Mouse (Mus musculus) splenic B cell, adult 2 months (primary cell): Measurements from ENCODE around the gene Slc39a11.

Experiments
- DNase-seq: peaks from one replicate; pipeline ENCODE4 v3.0.0-alpha.2; 2011; ENCODE audit warnings: low read depth, low spot score
- H3K27me3 ChIP-seq: 2 replicates; pipeline ENCODE4 v1.6.1; 2012; ENCODE audit warnings: mild to moderate bottlenecking, low read length, moderate library complexity, mixed read lengths; ENCODE audit not compliant: control insufficient read depth, poor library complexity, insufficient read depth, severe bottlenecking
- H3K36me3 ChIP-seq: 2 replicates; pipeline ENCODE4 v1.6.1; 2012; ENCODE audit warnings: mild to moderate bottlenecking, low read length, moderate library complexity, mixed read lengths; ENCODE audit not compliant: control insufficient read depth, poor library complexity, insufficient read depth, severe bottlenecking

Gene Slc39a11

DNA sequence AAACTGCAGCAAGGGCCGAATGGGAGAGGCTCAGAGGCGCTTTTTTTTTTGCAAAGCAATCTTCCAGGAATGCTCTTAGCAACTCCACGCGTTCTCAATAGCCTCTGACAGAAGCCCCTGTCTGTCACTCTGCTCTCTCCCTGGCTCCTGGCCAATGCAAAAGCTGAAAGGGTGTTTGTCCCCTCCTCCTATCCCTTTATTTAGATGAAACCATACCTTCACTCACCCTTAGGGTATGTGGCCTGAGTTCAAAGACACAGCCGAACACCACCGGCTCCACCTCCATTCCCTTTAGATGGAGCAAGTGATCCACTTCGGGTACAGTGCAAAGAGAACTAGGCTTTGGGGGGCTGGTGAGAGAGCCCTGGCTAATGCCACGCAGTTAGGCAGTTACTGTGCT lies 387.8 kb downstream of the Slc39a11 start:
- DNase-seq, result no peak
- H3K27me3 ChIP-seq, result no peaks in the 10 kb centered on the region
- no peaks in the 10 kb centered on the region for H3K36me3 ChIP-seq

DNA sequence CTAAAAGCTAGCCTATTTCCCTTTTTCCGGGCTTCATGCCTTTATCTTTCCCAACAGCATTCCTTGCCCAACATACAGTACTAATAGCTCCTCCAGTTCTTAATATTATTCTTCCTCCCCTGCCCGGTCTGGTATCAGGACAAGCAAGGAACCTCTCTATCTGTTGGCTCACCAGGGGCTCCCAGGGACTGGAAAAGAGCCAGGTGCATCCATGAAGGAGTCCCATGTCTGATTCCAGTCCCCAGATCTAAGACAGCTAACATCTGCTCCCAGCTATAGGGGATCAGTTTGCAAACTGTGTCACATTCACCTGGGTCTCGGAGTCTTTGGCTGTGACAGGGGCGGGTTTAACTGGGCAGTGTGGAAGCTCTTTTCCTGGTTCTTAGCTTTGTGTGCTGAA lies 388.5 kb downstream of the Slc39a11 start:
- DNase-seq, result no peak
- Histone ChIP-seq H3K36me3 (no peaks in the 10 kb centered on the region), H3K27me3 (no peaks in the 10 kb centered on the region)

DNA sequence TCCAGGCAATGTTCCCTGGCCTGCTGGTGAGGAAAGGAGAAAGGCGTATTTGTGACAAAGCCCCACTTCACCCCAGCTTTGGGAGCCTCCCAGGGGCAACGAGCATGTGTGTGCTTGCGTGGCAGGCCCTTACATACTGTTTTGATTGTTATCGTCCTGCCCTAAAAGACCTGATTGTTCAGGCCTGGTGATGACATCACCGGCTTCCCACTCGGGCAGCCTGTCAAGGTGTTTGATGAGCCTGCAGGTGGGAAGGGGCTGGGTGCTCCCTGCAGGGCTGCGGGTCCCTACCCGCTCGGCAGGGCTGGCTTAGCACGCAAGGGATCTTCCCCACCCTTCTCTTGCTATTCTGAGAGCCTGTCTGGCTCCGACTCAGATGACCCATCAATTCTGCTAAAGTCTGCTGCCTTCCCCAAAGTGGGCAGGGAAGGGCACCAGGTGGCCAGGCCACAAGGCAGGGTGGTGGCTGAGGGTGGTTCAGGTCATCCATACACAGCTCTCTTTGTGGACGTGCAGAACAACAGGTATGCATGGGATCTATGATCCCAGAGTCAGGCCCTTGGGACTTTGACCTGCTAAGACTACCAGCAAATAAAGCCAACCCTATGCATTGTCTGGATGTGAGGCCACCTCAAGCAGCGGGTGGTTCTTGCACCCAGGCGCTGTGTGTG lies 390.0 kb downstream of the Slc39a11 start:
- H3K27me3 ChIP-seq, result no peaks in the 10 kb centered on the region
- H3K36me3 ChIP-seq, result no peaks in the 10 kb centered on the region
- no peak for DNase-seq

DNA sequence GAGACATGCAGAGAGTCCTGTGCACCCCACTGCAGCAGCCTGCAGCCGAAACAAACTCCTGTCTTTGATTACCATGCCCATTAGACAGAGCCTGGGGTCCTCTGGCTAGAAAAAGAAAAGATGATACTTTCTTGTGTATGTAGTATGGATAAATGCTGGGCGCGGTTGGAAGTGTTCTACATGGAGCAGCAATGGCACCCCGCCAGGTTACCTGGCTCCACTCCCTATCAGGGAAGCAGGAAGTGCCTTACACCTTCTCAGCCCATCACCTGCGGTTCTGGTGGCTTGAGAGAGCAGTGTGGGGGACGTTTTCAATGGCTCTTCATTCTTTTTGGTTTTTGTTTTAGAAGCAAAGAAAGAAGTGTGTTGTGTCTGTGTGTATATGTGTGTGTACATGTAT lies 391.9 kb downstream of the Slc39a11 start:
- H3K27me3 ChIP-seq, result no peaks in the 10 kb centered on the region
- DNase-seq, result no peak
- H3K36me3 ChIP-seq, result no peaks in the 10 kb centered on the region

DNA sequence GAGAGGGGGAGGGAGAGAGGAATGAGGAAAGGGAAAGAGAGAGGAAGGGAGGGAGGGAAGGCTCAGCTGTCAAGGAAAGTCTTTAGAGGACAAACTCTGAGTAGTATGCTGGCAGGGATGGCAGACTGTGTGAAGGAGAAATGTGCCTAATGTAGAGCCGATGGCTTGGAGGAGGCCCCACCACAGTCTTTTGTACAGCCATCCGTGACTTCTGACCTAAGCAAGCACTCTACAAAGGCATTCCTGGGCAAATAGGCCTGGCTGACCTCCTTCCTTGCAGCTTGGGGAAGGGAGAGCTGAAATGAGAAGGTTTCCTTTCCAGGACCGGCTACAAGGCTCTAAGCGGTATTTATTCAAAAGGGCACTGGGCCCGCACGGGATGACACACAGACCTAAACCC lies 395.2 kb downstream of the Slc39a11 start:
- DNase-seq, result no peak
- no peaks in the 10 kb centered on the region for H3K36me3 ChIP-seq
- H3K27me3 ChIP-seq, result no peaks in the 10 kb centered on the region

DNA sequence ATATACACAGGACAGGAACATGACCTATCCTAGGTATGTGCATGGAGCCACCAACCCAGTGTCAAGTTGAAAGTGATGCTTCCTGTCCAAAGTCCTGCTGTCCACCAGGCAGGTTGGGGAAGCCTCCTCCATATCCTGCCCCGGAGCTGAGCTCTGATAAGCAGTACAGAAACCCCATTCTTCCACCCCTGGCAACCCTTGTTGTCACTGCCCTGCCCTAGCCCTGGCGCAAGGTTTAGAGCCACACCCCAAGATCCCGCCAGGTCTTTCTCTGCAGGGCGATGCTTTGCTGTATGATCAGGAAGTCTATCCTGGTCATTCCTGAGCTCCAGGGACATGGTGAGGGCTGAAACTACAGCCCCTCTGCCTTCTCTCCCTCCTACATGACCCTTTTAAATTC lies 396.7 kb downstream of the Slc39a11 start:
- DNase-seq, result no peak
- Histone ChIP-seq H3K27me3 (no peaks in the 10 kb centered on the region), H3K36me3 (no peaks in the 10 kb centered on the region)

DNA sequence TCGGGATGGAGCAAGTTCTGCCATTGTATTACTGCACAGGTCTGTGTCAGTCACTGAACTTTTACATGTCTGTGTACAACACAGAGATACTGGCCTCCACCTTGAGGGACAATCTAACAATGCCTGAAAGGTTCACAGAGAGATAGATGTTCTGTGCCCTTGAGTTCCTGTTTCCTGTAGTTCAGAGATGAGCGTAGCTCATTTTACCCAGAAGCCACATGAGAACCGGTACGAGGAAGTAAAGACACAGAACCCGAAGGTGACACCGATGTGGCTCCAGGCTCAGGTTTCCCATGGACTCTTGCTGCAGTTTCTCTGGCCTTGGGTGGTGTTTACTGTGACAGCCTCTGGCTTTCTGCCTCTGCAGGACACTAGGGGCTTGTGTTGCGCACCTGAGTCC lies 398.7 kb downstream of the Slc39a11 start:
- Histone ChIP-seq H3K27me3 (no peaks in the 10 kb centered on the region), H3K36me3 (no peaks in the 10 kb centered on the region)
- peak; percentile 4 for DNase-seq

DNA sequence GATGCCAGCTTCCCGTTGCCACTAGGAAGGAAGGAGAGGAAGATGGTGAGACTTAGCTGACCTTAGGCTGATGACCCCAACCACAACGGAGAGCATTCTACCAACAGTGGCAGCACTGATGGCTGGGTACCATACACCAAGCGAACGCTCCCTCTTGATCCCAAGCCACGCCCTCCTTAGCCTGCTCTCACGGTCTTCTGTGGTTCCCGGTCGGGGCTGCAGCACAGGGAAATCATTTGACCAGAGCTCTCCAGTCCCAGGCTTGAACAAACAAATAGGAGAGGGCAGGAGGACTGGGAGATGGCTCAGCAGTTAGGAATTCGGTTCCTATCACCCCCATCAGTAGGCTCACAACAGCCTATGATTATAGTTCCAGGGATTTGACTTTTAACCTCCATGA lies 403.4 kb downstream of the Slc39a11 start:
- Histone ChIP-seq H3K27me3 (no peaks in the 10 kb centered on the region), H3K36me3 (no peaks in the 10 kb centered on the region)
- DNase-seq, result no peak

DNA sequence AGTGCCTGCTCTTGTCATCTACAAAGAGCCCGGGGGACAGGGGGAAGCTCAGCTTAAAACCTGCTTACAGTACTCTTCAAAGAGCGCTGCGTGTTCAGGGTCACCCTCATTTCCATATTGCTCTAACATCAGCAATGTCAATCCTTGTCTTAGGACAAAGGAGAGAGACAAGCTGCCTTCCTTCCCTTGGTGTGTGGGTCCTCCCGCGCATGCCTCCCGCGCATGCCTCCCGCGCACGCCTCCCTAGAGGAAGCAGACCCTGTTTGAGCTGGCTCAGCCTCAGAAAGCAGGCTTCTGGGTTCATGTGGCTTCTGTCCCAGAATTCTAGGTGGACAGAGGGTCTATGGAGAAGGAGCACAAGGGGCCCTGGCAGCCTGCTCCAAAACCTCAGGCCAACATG lies 404.2 kb downstream of the Slc39a11 start:
- Histone ChIP-seq H3K36me3 (no peaks in the 10 kb centered on the region), H3K27me3 (no peaks in the 10 kb centered on the region)
- no peak for DNase-seq

DNA sequence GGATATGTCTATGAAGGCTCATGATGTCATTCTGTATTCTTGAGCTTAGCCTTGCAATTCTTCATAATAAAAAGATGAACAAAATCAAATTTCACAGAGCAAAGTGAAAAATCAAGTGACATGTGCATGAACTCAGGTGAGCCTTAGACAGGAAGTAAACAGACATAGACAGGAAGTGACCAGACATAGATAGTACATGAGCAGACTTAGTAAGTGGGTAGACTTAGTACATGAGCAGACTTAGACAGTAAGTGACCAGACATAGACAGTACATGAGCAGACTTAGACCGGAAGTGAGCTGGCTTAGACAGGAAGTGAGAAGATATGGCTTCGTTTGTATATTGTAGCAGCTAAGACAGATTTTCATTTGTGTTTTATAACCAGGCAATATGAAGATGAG lies 415.4 kb downstream of the Slc39a11 start:
- DNase-seq, result no peak
- no peaks in the 10 kb centered on the region for H3K27me3 ChIP-seq
- H3K36me3 ChIP-seq, result no peaks in the 10 kb centered on the region

DNA sequence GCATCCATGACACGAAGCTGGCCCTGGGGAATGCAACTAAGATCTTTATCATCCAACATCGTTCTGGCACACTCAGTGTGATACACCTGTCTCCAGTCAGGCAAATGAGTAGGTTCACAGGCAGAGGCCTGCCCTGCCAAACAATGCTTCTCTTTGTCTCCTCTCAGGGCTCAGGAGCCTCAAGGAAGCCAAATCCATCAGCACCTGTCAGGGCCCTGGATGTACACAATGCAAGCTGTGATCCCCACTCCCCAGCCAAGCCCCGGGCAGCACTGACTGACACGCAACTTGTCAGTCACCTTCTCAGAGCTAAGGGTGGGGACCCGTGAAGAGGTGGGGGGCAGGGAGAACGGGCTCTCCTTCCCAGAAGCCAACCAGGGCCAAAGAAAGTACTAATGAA lies 417.8 kb downstream of the Slc39a11 start:
- H3K36me3 ChIP-seq, result no peaks in the 10 kb centered on the region
- DNase-seq, result no peak
- H3K27me3 ChIP-seq, result no peaks in the 10 kb centered on the region

DNA sequence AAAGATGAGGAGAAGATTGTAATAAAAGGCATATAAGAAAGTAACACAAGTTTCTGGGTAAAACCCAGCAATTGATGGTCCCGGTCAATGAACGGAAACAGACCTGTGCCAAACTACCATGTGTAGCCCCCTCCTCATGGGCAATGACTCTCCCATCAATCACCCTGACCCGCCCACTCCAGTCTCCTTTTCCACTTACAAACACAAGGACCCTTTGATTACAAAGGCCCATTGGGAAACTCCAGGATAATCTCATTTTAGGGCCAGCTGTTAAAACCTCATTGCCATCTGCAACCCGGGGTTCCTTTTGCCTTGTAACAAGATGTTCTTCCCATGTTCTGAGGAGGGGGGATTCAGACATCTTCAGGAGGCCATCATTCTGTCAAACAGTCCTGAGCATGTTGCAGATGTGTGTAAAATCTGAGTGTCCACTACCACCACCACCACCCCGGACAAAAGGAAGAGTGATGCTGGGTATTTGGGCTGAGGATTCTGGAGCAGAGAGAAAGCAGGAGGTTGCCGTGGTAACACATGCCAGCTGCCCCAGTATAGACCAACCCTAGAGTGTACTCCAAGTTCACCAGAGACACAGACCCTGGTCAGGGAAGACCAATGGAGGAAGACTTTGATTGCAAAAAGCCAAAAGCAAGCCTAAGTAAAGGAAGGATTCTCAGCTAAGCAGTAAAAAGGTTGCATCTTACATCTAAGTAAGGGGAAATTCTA lies 419.3 kb downstream of the Slc39a11 start:
- DNase-seq, result no peak

DNA sequence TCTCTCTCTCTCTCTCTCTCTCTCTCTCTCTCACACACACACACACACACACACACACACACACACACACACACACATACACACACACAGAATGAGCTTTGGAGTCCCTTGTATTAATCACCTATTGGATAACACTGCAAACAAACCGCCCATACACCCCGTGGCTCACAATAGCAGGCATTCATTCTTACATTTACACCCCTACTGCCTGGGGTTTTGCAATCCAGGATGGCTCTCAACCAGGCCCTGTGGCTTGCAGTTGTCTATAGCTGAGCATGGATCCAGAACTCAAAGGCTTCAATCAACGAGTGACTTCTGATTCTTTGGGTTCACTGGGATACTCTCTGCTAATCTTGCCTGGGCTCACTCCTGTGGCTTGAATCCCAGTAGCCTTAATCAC lies 424.1 kb downstream of the Slc39a11 start:
- Histone ChIP-seq H3K36me3 (no peaks in the 10 kb centered on the region), H3K27me3 (no peaks in the 10 kb centered on the region)
- no peak for DNase-seq

More for the DNA sequence above, 419.3 kb downstream of the Slc39a11 start:
- Histone ChIP-seq H3K36me3 (no peaks in the 10 kb centered on the region), H3K27me3 (no peaks in the 10 kb centered on the region)

DNA sequence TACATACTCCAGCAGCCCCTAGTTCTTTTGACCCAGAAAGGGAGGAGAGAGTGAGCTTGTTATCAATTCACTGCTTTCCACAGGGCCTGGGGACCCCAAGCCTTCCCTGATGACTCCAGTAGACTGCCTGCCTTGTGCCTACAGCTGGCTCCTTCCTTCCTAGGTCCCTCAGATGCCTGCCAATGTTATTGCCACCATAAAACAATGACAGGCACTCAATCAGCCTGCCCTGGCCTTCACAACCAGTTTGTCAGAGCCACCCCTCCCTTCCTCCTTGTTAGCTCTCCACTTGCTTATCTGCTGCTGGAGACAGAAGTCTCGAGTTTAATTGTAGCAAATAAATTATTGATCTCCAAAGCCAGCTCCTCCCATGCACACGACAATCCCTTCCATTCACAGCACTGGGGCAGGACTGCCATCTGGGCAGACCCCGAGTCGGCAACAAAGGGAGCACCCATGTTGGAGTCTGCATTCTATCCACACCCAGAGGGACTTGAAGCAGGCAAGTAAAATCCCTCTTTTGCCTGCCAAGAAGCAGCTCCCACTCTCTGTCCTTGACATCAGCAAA lies 426.0 kb downstream of the Slc39a11 start:
- DNase-seq, result no peak
- no peaks in the 10 kb centered on the region for H3K27me3 ChIP-seq
- no peaks in the 10 kb centered on the region for H3K36me3 ChIP-seq

DNA sequence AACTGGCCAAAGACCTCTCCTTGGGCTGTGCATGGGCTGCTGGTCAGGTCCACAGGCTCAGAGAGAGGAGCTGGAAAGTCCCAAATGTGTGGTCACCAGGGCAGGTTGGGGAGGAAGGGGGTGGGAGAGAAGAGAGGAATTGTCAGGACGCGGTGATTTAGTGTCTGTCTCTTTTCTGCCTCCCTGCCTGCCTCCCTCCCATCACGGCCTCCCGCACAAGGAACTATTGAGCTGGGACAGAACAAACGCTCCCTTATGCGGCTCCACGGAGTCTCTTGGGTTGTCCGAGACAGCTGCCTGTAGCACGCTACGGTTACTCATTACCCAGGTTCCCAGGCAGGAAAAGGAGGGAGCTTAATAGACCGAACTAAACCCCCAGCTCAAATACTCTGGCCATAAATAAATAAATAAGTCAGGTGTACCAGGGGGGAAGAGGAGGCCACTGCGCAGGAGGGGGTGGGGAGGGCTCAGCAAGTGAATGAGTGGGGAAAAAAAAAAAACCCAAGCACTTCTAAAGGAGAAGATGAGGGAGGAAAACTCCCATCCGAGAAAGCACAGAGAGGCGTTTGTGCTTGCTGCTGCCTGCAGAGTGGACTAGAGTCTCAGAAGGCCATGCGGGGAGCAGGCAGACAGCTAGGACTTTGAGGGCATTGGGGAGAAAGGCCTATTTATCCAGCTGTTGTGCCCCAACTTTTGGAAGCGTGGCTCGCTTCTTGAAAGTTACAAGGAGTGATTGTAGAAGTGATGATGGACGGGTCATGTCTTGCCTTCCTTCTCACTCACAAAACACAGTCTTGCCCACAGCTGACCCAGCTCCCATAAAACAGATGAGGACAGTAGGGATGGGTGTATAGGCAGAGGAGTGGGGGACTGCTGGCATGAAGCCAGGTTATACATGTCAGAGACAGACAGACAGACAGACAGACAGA lies 428.3 kb downstream of the Slc39a11 start:
- no peak for DNase-seq
- Histone ChIP-seq H3K27me3 (no peaks in the 10 kb centered on the region), H3K36me3 (no peaks in the 10 kb centered on the region)
